Mouse (Mus musculus): ENCODE measurements around the gene H2-Ke6. TPM values are rescaled to one million over a fixed set of nuclear protein-coding genes. Genes with fewer than 3 reads are reported as not detected.
"Not testable (repeated sequence)": the region's sequence is repeated elsewhere in the genome, so short reads cannot be mapped to it uniquely, and the experiment has no call there.

The H2-Ke6 gene
- total RNA-seq, 2 experiments from 2014 or later, result 59.7 to 63.9 TPM

DNA sequence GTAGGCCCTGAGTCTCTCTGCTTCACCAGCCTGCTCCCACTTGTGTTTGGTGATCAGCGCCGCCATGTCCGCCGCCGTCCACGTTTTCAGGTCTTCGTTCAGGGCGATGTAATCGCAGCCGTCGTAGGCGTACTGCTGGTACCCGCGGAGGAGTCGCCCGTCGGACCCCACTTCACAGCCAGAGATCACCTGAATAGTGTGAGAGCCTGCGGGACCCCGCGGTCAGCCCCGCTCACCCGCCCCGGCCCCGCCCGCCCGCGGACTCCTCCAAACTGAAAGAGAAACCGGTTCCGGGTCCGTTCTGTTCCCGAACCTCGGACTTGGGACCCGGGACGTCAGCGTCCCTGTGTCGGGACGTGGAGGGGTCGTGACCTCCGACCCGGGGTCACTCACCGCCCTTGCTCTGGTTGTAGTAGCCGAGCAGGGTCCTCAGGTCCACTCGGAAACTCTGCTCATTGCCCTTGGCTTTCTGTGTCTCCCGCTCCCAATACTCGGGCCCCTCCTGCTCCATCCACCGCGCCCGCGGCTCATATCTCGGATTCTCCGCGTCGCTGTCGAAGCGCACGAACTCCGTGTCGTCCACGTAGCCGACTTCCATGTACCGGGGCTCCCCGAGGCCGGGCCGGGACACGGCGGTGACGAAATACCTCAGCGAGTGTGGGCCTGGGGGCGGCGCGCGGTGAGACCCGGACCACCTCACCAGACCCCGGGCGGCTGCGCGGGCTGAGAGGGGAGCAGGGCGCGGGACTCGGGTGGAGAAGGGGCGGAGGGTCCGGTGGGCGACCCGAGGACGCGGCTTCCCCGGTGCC, 28.3 kb downstream of the H2-Ke6 start:
- no peak for DNase-seq (ENCODE audit: low spot score in 2 of 2)

- not testable (repeated sequence) for DNase-seq (ENCODE audit: low spot score in 2 of 2)
Measured at GRCm38 (mm10) chr17:33998697-33999096, 29.2 kb downstream of the H2-Ke6 start.

DNA sequence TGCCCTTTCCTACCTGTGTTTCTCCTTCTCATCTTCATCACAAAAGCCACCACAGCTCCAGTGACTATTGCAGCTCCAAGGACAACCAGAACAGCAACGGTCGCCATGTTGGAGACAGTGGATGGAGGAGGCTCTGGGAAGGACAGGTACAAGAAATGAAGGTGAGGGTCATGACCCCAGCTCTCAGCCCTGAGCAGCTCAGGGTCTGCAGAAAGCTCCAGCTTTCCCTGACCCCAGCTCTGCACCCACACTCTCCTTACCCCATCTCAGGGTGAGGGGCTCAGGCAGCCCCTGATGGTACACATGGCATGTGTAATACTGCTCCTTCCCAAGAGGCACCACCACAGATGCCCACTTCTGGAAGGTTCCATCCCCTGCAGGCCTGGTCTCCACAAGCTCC, 30.8 kb downstream of the H2-Ke6 start:
- DNase-seq (ENCODE audit: low spot score in 2 of 2), result not testable (repeated sequence)

DNA sequence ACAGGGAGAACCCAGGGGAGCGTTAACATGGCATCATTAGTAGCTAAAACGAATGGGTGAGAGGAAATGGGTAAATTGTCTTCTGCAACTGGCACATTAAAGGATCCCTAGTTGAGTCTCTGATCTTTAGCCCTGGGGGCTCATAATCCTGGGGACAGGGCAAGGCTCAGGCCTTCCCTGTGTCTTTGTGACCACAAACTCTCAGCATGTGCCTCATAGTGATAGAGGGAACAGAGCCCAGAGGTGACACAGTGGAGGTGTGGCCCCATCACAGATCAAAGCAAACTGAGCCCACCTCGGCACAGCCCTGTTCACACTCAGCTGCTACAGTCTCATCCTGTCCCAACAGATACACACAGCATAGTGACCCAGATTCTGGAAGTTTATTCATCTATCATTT, 32.2 kb downstream of the H2-Ke6 start:
- no peak for DNase-seq (ENCODE audit: low spot score in 2 of 2)

- DNase-seq (ENCODE audit: low spot score in 2 of 2), result no peak
Measured at GRCm38 (mm10) chr17:33994959-33995358, 32.9 kb downstream of the H2-Ke6 start.

DNA sequence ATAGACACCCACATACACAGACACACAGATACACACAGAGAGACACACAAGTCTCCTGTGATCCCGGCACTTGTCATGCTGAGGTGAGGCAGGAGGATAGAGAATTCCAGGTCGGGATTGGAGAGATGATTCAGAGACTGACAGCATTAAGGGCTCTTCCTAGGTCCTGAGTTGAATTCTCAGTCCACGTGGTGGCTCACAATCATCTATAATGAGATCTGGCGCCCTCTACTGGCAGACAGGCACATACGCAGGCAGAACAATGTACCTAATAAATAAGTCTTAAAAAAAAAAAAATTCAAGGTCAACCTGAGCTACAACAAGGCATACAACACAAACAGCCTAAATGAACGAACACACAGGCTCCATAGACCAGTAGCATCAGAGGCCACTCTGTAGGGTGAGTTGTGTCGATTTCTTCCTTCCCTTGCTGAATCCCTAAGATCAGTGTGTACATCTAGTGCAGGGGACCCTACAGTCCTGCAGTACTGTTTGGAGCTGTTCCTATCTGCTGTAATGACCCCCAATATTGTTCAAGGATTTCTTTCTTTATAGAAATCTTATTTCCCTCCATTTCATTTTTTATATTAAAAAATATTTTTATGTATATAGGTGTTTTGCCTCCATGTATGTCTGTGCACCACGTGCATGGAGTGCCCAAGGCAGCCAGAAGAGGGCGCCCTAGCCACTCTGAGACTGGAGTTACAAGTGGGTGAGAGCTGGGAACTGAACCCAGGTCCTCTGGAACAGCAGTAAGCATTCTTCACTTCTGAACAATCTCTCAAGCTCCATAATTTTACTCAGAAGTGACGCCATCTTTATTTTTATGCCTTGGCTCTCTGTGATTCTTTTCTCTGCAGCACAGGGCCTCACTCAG, 35.8 kb downstream of the H2-Ke6 start:
- peak in 1 of 2 experiments; percentile 55 for DNase-seq (ENCODE audit: low spot score in 2 of 2)

- peak in 1 of 2 experiments; percentile 62 for DNase-seq (ENCODE audit: low spot score in 2 of 2)
Measured at GRCm38 (mm10) chr17:33982136-33982535, 45.7 kb downstream of the H2-Ke6 start.

GRCm38 (mm10) chr17:33981192-33981909, 46.5 kb downstream of the H2-Ke6 start:
- DNase-seq (ENCODE audit: low spot score in 2 of 2), result peak; percentile 83 to 95

DNA sequence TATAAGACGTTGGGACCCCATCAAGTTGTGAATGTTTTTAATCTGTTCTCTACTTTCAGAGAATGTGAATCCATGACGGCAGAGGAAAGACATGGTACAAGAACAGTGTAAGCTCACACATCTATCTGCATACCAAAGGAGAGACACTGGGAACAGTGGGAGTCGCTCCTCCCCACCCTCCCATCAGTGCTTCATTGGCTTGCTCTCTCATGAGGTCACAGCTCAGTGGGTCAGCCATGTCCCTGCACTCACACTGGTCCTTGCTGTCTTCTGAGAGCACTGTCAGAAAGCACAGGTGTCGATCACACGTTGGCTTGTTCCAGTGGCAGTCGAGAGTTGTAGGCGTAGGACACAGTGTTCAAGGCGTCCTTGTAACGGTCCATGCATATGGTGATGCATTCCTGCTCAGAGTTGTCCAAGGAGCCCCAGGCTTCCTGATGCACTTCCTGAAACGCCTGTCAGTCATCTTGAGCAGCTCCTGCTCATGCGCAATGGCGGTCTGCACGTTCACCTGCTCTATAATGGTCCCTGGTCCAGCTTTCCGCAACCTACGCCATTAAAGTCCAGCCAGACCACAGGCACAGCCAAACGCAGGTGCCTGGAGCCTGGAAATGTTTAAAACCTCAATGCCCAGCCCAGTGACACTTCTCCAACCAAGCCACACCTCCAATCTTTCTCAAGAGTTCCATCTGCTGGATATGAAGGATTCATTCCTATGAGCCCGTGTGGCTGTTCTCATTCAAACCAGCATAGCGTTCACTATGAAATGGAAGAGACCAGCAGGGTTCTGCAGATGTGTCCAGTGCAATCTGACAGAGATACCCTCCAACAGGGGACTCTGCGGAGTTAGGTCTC, 47.5 kb downstream of the H2-Ke6 start:
- DNase-seq (ENCODE audit: low spot score in 2 of 2), result no peak

DNA sequence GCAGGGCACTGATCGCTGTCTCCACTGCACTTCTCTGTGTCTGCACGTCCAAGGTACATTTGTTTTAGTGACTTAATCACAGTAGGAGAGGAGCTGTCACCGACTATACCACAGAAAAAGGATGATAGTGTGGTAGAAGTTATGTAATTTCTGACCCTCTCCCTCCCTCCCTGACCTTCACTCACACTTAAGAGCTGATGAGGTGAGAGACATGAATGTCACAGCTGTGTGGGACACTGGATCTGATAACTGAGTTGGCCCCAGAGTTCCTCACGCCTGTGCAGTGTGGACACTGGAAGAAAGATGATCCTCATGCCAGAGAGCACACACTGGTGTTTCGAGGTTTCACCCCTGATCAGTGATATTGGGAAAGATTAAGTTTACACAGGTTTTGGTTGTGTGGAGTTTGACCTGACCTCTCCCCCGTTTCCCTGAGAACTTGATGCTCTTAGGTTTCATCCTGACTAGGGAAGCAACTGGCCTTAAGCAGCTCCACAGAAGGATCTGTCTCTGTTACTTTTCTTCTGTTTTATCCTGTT, 48.3 kb downstream of the H2-Ke6 start:
- no peak for DNase-seq (ENCODE audit: low spot score in 2 of 2)

GRCm38 (mm10) chr17:33978631-33979031, 49.2 kb downstream of the H2-Ke6 start:
- peak in 1 of 2 experiments; percentile 42 for DNase-seq (ENCODE audit: low spot score in 2 of 2)

- no peak for DNase-seq (ENCODE audit: low spot score in 2 of 2)
Measured at GRCm38 (mm10) chr17:33977861-33978557, 49.9 kb downstream of the H2-Ke6 start.

Small RNAs within 50 kb of the gene (microRNA-seq; reads per million reads assigned to microRNA genes)
- 0 to 0.39 reads per million in 2 experiments for gene Mir219a-1
- 0 reads per million in 2 experiments for gene Mir219c

Other genes with a start within 250 kb of the H2-Ke6 start
- gene Angptl4, start 246.2 kb downstream of the H2-Ke6 start, total RNA-seq (2021), result 1 to 10 TPM; 2.6 to 3.5 TPM
- gene Kank3, start 217.5 kb downstream of the H2-Ke6 start, total RNA-seq (2021), result 10 to 100 TPM; 27.6 to 28.8 TPM
- gene Rps28, start 203.5 kb downstream of the H2-Ke6 start, total RNA-seq (2021), result 100 to 1,000 TPM; 756 to 834 TPM
- gene Ndufa7, start 203.5 kb downstream of the H2-Ke6 start, total RNA-seq (2021), result 100 to 1,000 TPM; 199 to 208 TPM
- gene Cd320, start 185.0 kb downstream of the H2-Ke6 start, total RNA-seq (2021), result 10 to 100 TPM; 20.4 to 23.3 TPM
- gene Gm7029, start 154.2 kb downstream of the H2-Ke6 start, total RNA-seq (2021), result not detected
- 1 to 10 TPM; 1.8 to 2.6 TPM for gene Kifc1, start 137.4 kb downstream of the H2-Ke6 start, total RNA-seq (2021)
- under 1 TPM in 1 of 2 experiments, not detected in 1; 0.42 TPM for gene Platr17, start 122.9 kb downstream of the H2-Ke6 start, total RNA-seq (2021)
- 10 to 100 TPM; 29.6 to 32.9 TPM for gene Daxx, start 118.6 kb downstream of the H2-Ke6 start, total RNA-seq (2021)
- gene Tapbp, start 112.2 kb downstream of the H2-Ke6 start, total RNA-seq (2021), result 10 to 100 TPM; 38.3 to 38.5 TPM
- gene Zbtb22, start 112.2 kb downstream of the H2-Ke6 start, total RNA-seq (2021), result 10 to 100 TPM; 34.3 to 34.4 TPM
- 10 to 100 TPM; 61.9 to 63.0 TPM for gene Rgl2, start 98.5 kb downstream of the H2-Ke6 start, total RNA-seq (2021)
- gene Pfdn6, start 87.7 kb downstream of the H2-Ke6 start, total RNA-seq (2021), result 10 to 100 TPM; 94.9 to 95.8 TPM
- 10 to 100 TPM; 13.2 to 15.5 TPM for gene Wdr46, start 87.4 kb downstream of the H2-Ke6 start, total RNA-seq (2021)
- gene B3galt4, start 76.6 kb downstream of the H2-Ke6 start, total RNA-seq (2021), result 1 to 10 TPM; 5.1 to 5.2 TPM
- 10 to 100 TPM; 76.1 to 79.8 TPM for gene Vps52, start 72.2 kb downstream of the H2-Ke6 start, total RNA-seq (2021)
- gene Rps18, start 72.1 kb downstream of the H2-Ke6 start, total RNA-seq (2021), result 100 to 1,000 TPM; 319 to 336 TPM
- gene H2-K1, start 27.7 kb downstream of the H2-Ke6 start, total RNA-seq (2021), result 10 to 100 TPM; 25.5 to 26.9 TPM
- 10 to 100 TPM; 39.0 to 40.8 TPM for gene Ring1, start 3.4 kb downstream of the H2-Ke6 start, total RNA-seq (2021)
- gene Slc39a7, start 3.6 kb upstream of the H2-Ke6 start, total RNA-seq (2021), result 100 to 1,000 TPM in 1 of 2 experiments, 10 to 100 TPM in 1; 90.7 to 105 TPM
- gene Rxrb, start 3.8 kb upstream of the H2-Ke6 start, total RNA-seq (2021), result 10 to 100 TPM; 77.1 to 85.8 TPM
- 10 to 100 TPM; 22.5 to 23.4 TPM for gene Col11a2, start 11.4 kb upstream of the H2-Ke6 start, total RNA-seq (2021)
- gene H2-Oa, start 64.3 kb upstream of the H2-Ke6 start, total RNA-seq (2021), result not detected
- 10 to 100 TPM; 27.4 to 32.5 TPM for gene H2-DMa, start 91.5 kb upstream of the H2-Ke6 start, total RNA-seq (2021)
- 100 to 1,000 TPM; 184 to 185 TPM for gene Brd2, start 94.6 kb upstream of the H2-Ke6 start, total RNA-seq (2021)
- gene H2-DMb2, start 115.2 kb upstream of the H2-Ke6 start, total RNA-seq (2021), result 1 to 10 TPM; 1.3 to 1.6 TPM
- 1 to 10 TPM; 3.2 to 3.8 TPM for gene H2-DMb1, start 125.0 kb upstream of the H2-Ke6 start, total RNA-seq (2021)
- 1 to 10 TPM; 3.6 to 3.9 TPM for gene Tap1, start 159.5 kb upstream of the H2-Ke6 start, total RNA-seq (2021)
- 1 to 10 TPM; 2.1 to 3.7 TPM for gene Psmb9, start 159.7 kb upstream of the H2-Ke6 start, total RNA-seq (2021)
- gene Psmb8, start 169.7 kb upstream of the H2-Ke6 start, total RNA-seq (2021), result 1 to 10 TPM; 4.1 to 5.8 TPM
- gene Tap2, start 175.5 kb upstream of the H2-Ke6 start, total RNA-seq (2021), result 10 to 100 TPM in 1 of 2 experiments, 1 to 10 TPM in 1; 8.4 to 12.8 TPM
- gene H2-Ob, start 210.8 kb upstream of the H2-Ke6 start, total RNA-seq (2021), result under 1 TPM; 0.20 to 0.37 TPM
- gene H2-Ab1, start 229.6 kb upstream of the H2-Ke6 start, total RNA-seq (2021), result 1 to 10 TPM; 1.3 to 1.9 TPM

All from layer of hippocampus, adult 18-20 months (tissue).